In genomic region chr16:18477996-18478395, GRCm38 (mm10) we compare ENCODE assay signal across 23 mouse cellular contexts. TPM values are rescaled to one million over a fixed set of nuclear protein-coding genes. Genes with fewer than 3 reads are reported as not detected.
A peak's percentile ranks its signal among the peaks of the same experiment; 100 is the strongest.
DNase-seq lines count a peak whose midpoint lies in the region; ATAC-seq and TF ChIP-seq lines count a peak whose summit lies in the region.
"Had no signal": no experiment of that assay in that cellular context is flagged by ENCODE, and none has a peak within 500 bp of the region (broad histone marks: within the 10 kb centered on the region; RNA-seq: fewer than 3 reads in every experiment).

No protein-coding gene starts in this region.

- WGBS in heart, embryonic 12.5 days: 66% methylated on average over 6 of the region's 6 CpGs

- peak; percentile 80 for DNase-seq in heart, adult 11 months
- DNase-seq in left cerebral cortex, adult 2 months (ENCODE audit: extremely low spot score in 1 of 2, low spot score in 2 of 2): no peak
- no peak for DNase-seq in left cerebral cortex, postnatal 25 days (ENCODE audit: low spot score in 2 of 2)
- peak; percentile 42 for DNase-seq in brain, adult 2 months (ENCODE audit: low read depth, low spot score)
- no peak for DNase-seq in Muller cell, postnatal 12 days (ENCODE audit: inconsistent ontology term)
- DNase-seq: adrenal gland, postnatal 25 days; cerebellum, adult 11-12 months; cerebellum, postnatal 14 days; embryo, embryonic 11 days; heart, adult 18-20 months; kidney, postnatal 10 days; left cerebral cortex, postnatal 4 days; liver, embryonic 13.5 days; midbrain, embryonic 14.5 days; right cerebral cortex, postnatal 14 days; spleen, adult 18-20 months had no signal

- no peak overlapping the region for H3K4me3 ChIP-seq in heart, embryonic 12.5 days
- H3K4me3 ChIP-seq in left cerebral cortex, adult 2 months: no peak overlapping the region
- peak overlapping the region; percentile 20 for H3K4me3 ChIP-seq in megakaryocyte, embryonic 14.5 days (replicated peaks)
- H3K4me3 ChIP-seq: heart, embryonic 15.5 days; liver, embryonic 13.5 days; myocyte had no signal

- TF ChIP-seq CTCF in left cerebral cortex, adult 2 months (IDR thresholded peaks at IDR 0.05): peak; percentile 17

- no peak for ATAC-seq in heart, embryonic 12.5 days (ENCODE audit: insufficient number of reproducible peaks, low FRiP score)
- no peak for ATAC-seq in megakaryocyte, adult 5-6 weeks (ENCODE audit: poor library complexity, severe bottlenecking)
- ATAC-seq: inflammation-experienced regulatory T-cells, adult 6 months had no signal

- intact Hi-C loops in left cerebral cortex, adult 2 months (cut with DNase I): no loop called here
- intact Hi-C loops in left cerebral cortex, postnatal 25 days (cut with DNase I): no loop called here

- H3K9ac ChIP-seq in heart, embryonic 12.5 days: no peak overlapping the region
- H3K9ac ChIP-seq: heart, embryonic 15.5 days; liver, embryonic 13.5 days had no signal

- H3K27me3 ChIP-seq in heart, embryonic 12.5 days (replicated peaks): no peaks in the 10 kb centered on the region
- H3K27me3 ChIP-seq in megakaryocyte, embryonic 14.5 days (replicated peaks): no peaks in the 10 kb centered on the region
- H3K27me3 ChIP-seq: CH12.LX; heart, embryonic 15.5 days; liver, embryonic 13.5 days had no signal

- no peak overlapping the region for H3K4me2 ChIP-seq in heart, embryonic 12.5 days
- H3K4me2 ChIP-seq: heart, embryonic 15.5 days; liver, embryonic 13.5 days had no signal

- no peak overlapping the region for H3K27ac ChIP-seq in heart, embryonic 12.5 days (ENCODE audit: poor library complexity, severe bottlenecking)
- H3K27ac ChIP-seq in left cerebral cortex, adult 2 months: no peak overlapping the region
- H3K27ac ChIP-seq: heart, embryonic 15.5 days; liver, embryonic 13.5 days had no signal

- H3K9me3 ChIP-seq in heart, embryonic 12.5 days (replicated peaks): no peaks in the 10 kb centered on the region
- H3K9me3 ChIP-seq in megakaryocyte, embryonic 14.5 days: no peaks in the 10 kb centered on the region
- H3K9me3 ChIP-seq: heart, embryonic 15.5 days; liver, embryonic 13.5 days had no signal

- H3K36me3 ChIP-seq in heart, embryonic 12.5 days: peaks cover 16% of the 10 kb centered on the region
- H3K36me3 ChIP-seq in megakaryocyte, embryonic 14.5 days (replicated peaks; ENCODE audit: low read length): peaks cover 90% of the 10 kb centered on the region

- no peaks in the 10 kb centered on the region for H3K4me1 ChIP-seq in heart, embryonic 12.5 days (replicated peaks)
- H3K4me1 ChIP-seq in megakaryocyte, embryonic 14.5 days: peaks cover 37% of the 10 kb centered on the region
- H3K4me1 ChIP-seq: heart, embryonic 15.5 days had no signal

RNA-seq across cellular contexts. Expression of gene Gnb1l, which starts 20.5 kb away (rescaled TPM):
- polyA plus RNA-seq in heart, embryonic 12.5 days (2016; fragmentation: Nextera tagmentation; extraction: Ambion mirVana): 7.8 and 8.0 TPM in 2 replicates
- 1 to 10 TPM; 6.0 to 6.5 TPM for total RNA-seq in left cerebral cortex, adult 2 months (2021)
- total RNA-seq in left cerebral cortex, postnatal 25 days (2021): 1 to 10 TPM; 6.0 to 6.7 TPM
- 2.7 and 11.4 TPM in 2 replicates for polyA plus RNA-seq in megakaryocyte, embryonic 14.5 days (2012; ENCODE audit: insufficient read depth, low replicate concordance)
- 1.7 and 4.6 TPM in 2 replicates for total RNA-seq in megakaryocyte, adult 5-6 weeks (2015)
- total RNA-seq in megakaryocyte, adult 5-6 weeks (2017): 0.20 and 3.5 TPM in 2 replicates

RNA-seq across cellular contexts. Expression of gene Rtl10, which starts 20.7 kb away (rescaled TPM):
- polyA plus RNA-seq in heart, embryonic 12.5 days (2016; fragmentation: Nextera tagmentation; extraction: Ambion mirVana): 1.1 TPM in 2 replicates
- 10 to 100 TPM in 1 of 2 experiments, 1 to 10 TPM in 1; 7.1 to 10.7 TPM for total RNA-seq in left cerebral cortex, adult 2 months (2021)
- total RNA-seq in left cerebral cortex, postnatal 25 days (2021): 1 to 10 TPM; 7.4 to 7.6 TPM
- 1.9 TPM in 1 of 2 replicates, not detected in the other for polyA plus RNA-seq in megakaryocyte, embryonic 14.5 days (2012; ENCODE audit: insufficient read depth, low replicate concordance)
- total RNA-seq in megakaryocyte, adult 5-6 weeks (2015): 2.4 and 2.5 TPM in 2 replicates
- 0.29 and 3.5 TPM in 2 replicates for total RNA-seq in megakaryocyte, adult 5-6 weeks (2017)

RNA-seq across cellular contexts. Expression of gene Comt, which starts 51.3 kb away (rescaled TPM):
- polyA plus RNA-seq in heart, embryonic 12.5 days (2016; fragmentation: Nextera tagmentation; extraction: Ambion mirVana): 88.2 and 90.8 TPM in 2 replicates
- total RNA-seq in left cerebral cortex, adult 2 months (2021): 10 to 100 TPM; 87.2 to 87.6 TPM
- 10 to 100 TPM; 91.5 to 92.9 TPM for total RNA-seq in left cerebral cortex, postnatal 25 days (2021)
- 52.8 and 53.5 TPM in 2 replicates for polyA plus RNA-seq in megakaryocyte, embryonic 14.5 days (2012; ENCODE audit: insufficient read depth, low replicate concordance)
- total RNA-seq in megakaryocyte, adult 5-6 weeks (2015): 37.8 and 40.8 TPM in 2 replicates
- total RNA-seq in megakaryocyte, adult 5-6 weeks (2017): 40.1 and 43.8 TPM in 2 replicates

RNA-seq across cellular contexts. Expression of gene Txnrd2, which starts 51.8 kb away (rescaled TPM):
- 34.9 and 37.2 TPM in 2 replicates for polyA plus RNA-seq in heart, embryonic 12.5 days (2016; fragmentation: Nextera tagmentation; extraction: Ambion mirVana)
- 10 to 100 TPM; 18.2 to 22.5 TPM for total RNA-seq in left cerebral cortex, adult 2 months (2021)
- total RNA-seq in left cerebral cortex, postnatal 25 days (2021): 10 to 100 TPM; 24.6 to 25.3 TPM
- polyA plus RNA-seq in megakaryocyte, embryonic 14.5 days (2012; ENCODE audit: insufficient read depth, low replicate concordance): 6.9 TPM in 1 of 2 replicates, not detected in the other
- 10.3 and 11.8 TPM in 2 replicates for total RNA-seq in megakaryocyte, adult 5-6 weeks (2015)
- 7.0 and 9.3 TPM in 2 replicates for total RNA-seq in megakaryocyte, adult 5-6 weeks (2017)

Comparison
In these comparisons a context has a peak if more than half of its experiments do, and no peak if none do; other contexts are left out.
1. DNase-seq: peak in heart, adult 11 months (single experiment) and brain, adult 2 months (single experiment); none in left cerebral cortex, adult 2 months (0 of 2), left cerebral cortex, postnatal 25 days (0 of 2) and Muller cell, postnatal 12 days (single experiment).